10 mouse cellular contexts compared by ENCODE assay signal in genomic region chr6:36728079-36728478, GRCm38 (mm10).
A peak's percentile ranks its signal among the peaks of the same experiment; 100 is the strongest.
DNase-seq lines count a peak whose midpoint lies in the region; ATAC-seq and TF ChIP-seq lines count a peak whose summit lies in the region.
"Had no signal": no experiment of that assay in that cellular context is flagged by ENCODE, and none has a peak within 500 bp of the region (broad histone marks: within the 10 kb centered on the region; RNA-seq: fewer than 3 reads in every experiment).

No protein-coding gene starts in this region.

- H3K4me3 ChIP-seq in forebrain, embryonic 16.5 days (replicated peaks; ENCODE audit: low read length): no peak overlapping the region
- no peak overlapping the region for H3K4me3 ChIP-seq in forebrain, postnatal 0 days (ENCODE audit: low read depth, low read length)
- no peak overlapping the region for H3K4me3 ChIP-seq in layer of hippocampus, adult 2 months

- no peak overlapping the region for H3K9ac ChIP-seq in forebrain, embryonic 16.5 days (replicated peaks; ENCODE audit: low read depth, low read length)
- no peak overlapping the region for H3K9ac ChIP-seq in forebrain, postnatal 0 days

- peak; percentile 39; the same call in 1 of the 2 replicates for ATAC-seq in forebrain, embryonic 16.5 days
- no peak for ATAC-seq in forebrain, postnatal 0 days

- no peak for DNase-seq in forebrain, postnatal 0 days
- no peak for DNase-seq in layer of hippocampus, adult 2 months (ENCODE audit: low spot score in 2 of 2)
- DNase-seq in layer of hippocampus, adult 8-10 months (ENCODE audit: low spot score in 2 of 2): no peak
- peak; percentile 53 to 75 for DNase-seq in right cerebral cortex, postnatal 10 days (ENCODE audit: low spot score in 2 of 2)
- DNase-seq in right cerebral cortex, postnatal 36 days (ENCODE audit: low spot score in 2 of 2): no peak
- peak; percentile 42 to 50 for DNase-seq in kidney, postnatal 4 days
- no peak for DNase-seq in urinary bladder, postnatal 36 days (ENCODE audit: low spot score in 2 of 2)
- DNase-seq: lung, postnatal 36 days; thymus, postnatal 36 days had no signal

- H3K4me2 ChIP-seq in forebrain, embryonic 16.5 days (ENCODE audit: low read length): no peak overlapping the region
- H3K4me2 ChIP-seq in forebrain, postnatal 0 days (ENCODE audit: low read depth): no peak overlapping the region

- TF ChIP-seq CTCF in forebrain, postnatal 0 days (IDR thresholded peaks at IDR 0.05; ENCODE audit: low read depth): no peak
- TF ChIP-seq CTCF in layer of hippocampus, adult 2 months (conservative IDR thresholded peaks at IDR 0.05): no peak

- H3K27me3 ChIP-seq in forebrain, embryonic 16.5 days (replicated peaks; ENCODE audit: control insufficient read depth, insufficient read depth, low read length): no peaks in the 10 kb centered on the region
- H3K27me3 ChIP-seq in forebrain, postnatal 0 days (ENCODE audit: insufficient read depth, low read length): no peaks in the 10 kb centered on the region

- peaks cover 20% of the 10 kb centered on the region for H3K9me3 ChIP-seq in forebrain, embryonic 16.5 days (ENCODE audit: control insufficient read depth, low read length)
- H3K9me3 ChIP-seq in forebrain, postnatal 0 days (ENCODE audit: low read length): no peaks in the 10 kb centered on the region

- H3K36me3 ChIP-seq in forebrain, embryonic 16.5 days (ENCODE audit: control insufficient read depth, insufficient read depth): peaks cover 20% of the 10 kb centered on the region
- H3K36me3 ChIP-seq in forebrain, postnatal 0 days (ENCODE audit: insufficient read depth): peaks cover 25% of the 10 kb centered on the region

- H3K27ac ChIP-seq in forebrain, embryonic 16.5 days (ENCODE audit: low read length): no peak overlapping the region
- H3K27ac ChIP-seq in forebrain, postnatal 0 days (ENCODE audit: low read depth, low read length): no peak overlapping the region
- peak overlapping the region; percentile 43; the same call in 1 of the 2 replicates for H3K27ac ChIP-seq in layer of hippocampus, adult 2 months

- H3K4me1 ChIP-seq in forebrain, embryonic 16.5 days (replicated peaks; ENCODE audit: control insufficient read depth, insufficient read depth, low read length): peaks cover 6% of the 10 kb centered on the region
- peaks cover 4% of the 10 kb centered on the region; the same call in 1 of the 2 replicates for H3K4me1 ChIP-seq in forebrain, postnatal 0 days (ENCODE audit: insufficient read depth)

- WGBS in forebrain, embryonic 16.5 days: 67% methylated on average over 7 of the region's 7 CpGs
- WGBS in forebrain, postnatal 0 days: 54% methylated on average over 7 of the region's 7 CpGs

Comparison
In these comparisons a context has a peak if more than half of its experiments do, and no peak if none do; other contexts are left out.
1. DNase-seq: peak in right cerebral cortex, postnatal 10 days (2 of 2) and kidney, postnatal 4 days (2 of 2); none in forebrain, postnatal 0 days (single experiment), layer of hippocampus, adult 2 months (0 of 2), layer of hippocampus, adult 8-10 months (0 of 2), right cerebral cortex, postnatal 36 days (0 of 2) and urinary bladder, postnatal 36 days (0 of 2).